Mouse (Mus musculus) bone marrow macrophage, adult 2 months (primary cell): ENCODE results near the gene Sema3a. TPM values are rescaled to one million over a fixed set of nuclear protein-coding genes. Genes with fewer than 3 reads are reported as not detected.

Experiments used
- H3K27ac ChIP-seq: 2 replicates; pipeline ENCODE4 v1.5.1; 2012; ENCODE audit warnings: low read depth, low read length; ENCODE audit not compliant: insufficient read depth
- H3K4me1 ChIP-seq: 2 replicates; pipeline ENCODE4 v1.6.1; 2012; ENCODE audit warnings: low read length; ENCODE audit not compliant: control insufficient read depth, insufficient read depth
- H3K4me3 ChIP-seq: 2 replicates; pipeline ENCODE4 v1.5.1; 2012; ENCODE audit warnings: mild to moderate bottlenecking, low read length, moderate library complexity; ENCODE audit not compliant: insufficient read depth
- CTCF ChIP-seq: IDR thresholded peaks from 2 replicates; pipeline ENCODE4 v1.5.1; 2012; ENCODE audit warnings: low read depth, mild to moderate bottlenecking, low read length, moderate library complexity
- POLR2A ChIP-seq: IDR thresholded peaks from 2 replicates; pipeline ENCODE4 v1.6.1; 2012; ENCODE audit warnings: mild to moderate bottlenecking, low read depth, low read length, borderline replicate concordance
- polyA plus RNA-seq: library from polyadenylated mRNA; stranded (reverse); fragments of >200 nt; gene quantifications from 2 replicates; pipeline ENCODE4 v1.2.4, GENCODE M21; 2012; ENCODE audit not compliant: missing spikeins, insufficient read depth, insufficient read length

The Sema3a gene
- polyA plus RNA-seq, 1 experiment = not detected

GRCm38 (mm10) chr5:13525597-13525996, 400.4 kb downstream of the Sema3a start:
- Histone ChIP-seq H3K27ac (no peak overlapping the region), H3K4me1 (no peaks in the 10 kb centered on the region), H3K4me3 (no peak overlapping the region)
- TF ChIP-seq CTCF = no peak

- Histone ChIP-seq H3K27ac (no peak overlapping the region), H3K4me1 (no peaks in the 10 kb centered on the region), H3K4me3 (no peak overlapping the region)
- TF ChIP-seq CTCF = no peak
- TF ChIP-seq POLR2A = no peak
Measured at GRCm38 (mm10) chr5:13527037-13527464, 401.8 kb downstream of the Sema3a start.

GRCm38 (mm10) chr5:13529226-13529625, 404.0 kb downstream of the Sema3a start:
- H3K27ac ChIP-seq = no peak overlapping the region
- no peaks in the 10 kb centered on the region for H3K4me1 ChIP-seq
- TF ChIP-seq POLR2A = no peak
- TF ChIP-seq CTCF = no peak
- no peak overlapping the region for H3K4me3 ChIP-seq

- TF ChIP-seq POLR2A (no peak), CTCF (no peak)
- H3K4me1 ChIP-seq = no peaks in the 10 kb centered on the region
- H3K4me3 ChIP-seq = no peak overlapping the region
- H3K27ac ChIP-seq = no peak overlapping the region
Measured at GRCm38 (mm10) chr5:13547472-13548209, 422.4 kb downstream of the Sema3a start.

GRCm38 (mm10) chr5:13548210-13548554, 423.0 kb downstream of the Sema3a start:
- no peak for TF ChIP-seq CTCF
- Histone ChIP-seq H3K4me1 (no peaks in the 10 kb centered on the region), H3K4me3 (no peak overlapping the region), H3K27ac (no peak overlapping the region)

DNA sequence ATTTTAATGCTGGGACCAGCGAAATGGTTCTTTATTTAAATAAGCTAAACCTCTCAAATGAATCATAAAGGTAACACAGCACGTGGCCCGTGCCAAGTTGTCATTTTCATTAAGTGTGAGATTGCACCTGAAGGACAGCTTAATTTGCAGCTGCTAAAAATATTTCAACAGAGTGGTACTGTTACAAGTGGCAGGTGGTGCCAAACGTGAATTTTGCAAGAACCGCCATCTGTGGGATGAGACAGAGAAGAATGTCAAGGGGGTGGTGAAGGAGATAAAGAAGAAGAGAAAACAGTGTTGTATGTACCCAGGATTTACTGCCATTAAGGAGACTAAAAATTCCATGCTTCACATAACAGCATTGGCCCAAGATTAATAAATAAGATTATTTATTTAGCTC, 423.9 kb downstream of the Sema3a start:
- Histone ChIP-seq H3K4me3 (no peak overlapping the region), H3K27ac (no peak overlapping the region), H3K4me1 (no peaks in the 10 kb centered on the region)
- TF ChIP-seq POLR2A (no peak), CTCF (no peak)

DNA sequence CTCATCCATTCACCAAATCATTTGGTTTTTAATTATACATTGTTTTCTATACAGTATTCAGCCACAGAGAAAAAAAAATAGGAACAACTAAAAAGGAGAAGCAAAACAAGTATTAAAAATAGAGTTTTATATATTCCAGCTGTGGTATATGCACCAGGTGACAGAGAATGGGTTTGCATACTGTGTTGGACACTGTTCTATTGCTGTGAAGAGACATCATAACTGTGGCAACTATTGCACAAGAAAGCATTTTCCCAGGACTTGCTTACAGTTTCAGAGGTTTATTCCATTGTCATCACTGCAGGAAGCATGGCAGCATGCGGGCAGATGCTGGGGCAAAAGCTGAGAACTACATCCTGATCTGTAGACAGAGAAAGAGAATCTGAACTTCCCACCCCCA, 425.7 kb downstream of the Sema3a start:
- no peaks in the 10 kb centered on the region for H3K4me1 ChIP-seq
- no peak overlapping the region for H3K4me3 ChIP-seq
- no peak overlapping the region for H3K27ac ChIP-seq
- no peak for TF ChIP-seq POLR2A

DNA sequence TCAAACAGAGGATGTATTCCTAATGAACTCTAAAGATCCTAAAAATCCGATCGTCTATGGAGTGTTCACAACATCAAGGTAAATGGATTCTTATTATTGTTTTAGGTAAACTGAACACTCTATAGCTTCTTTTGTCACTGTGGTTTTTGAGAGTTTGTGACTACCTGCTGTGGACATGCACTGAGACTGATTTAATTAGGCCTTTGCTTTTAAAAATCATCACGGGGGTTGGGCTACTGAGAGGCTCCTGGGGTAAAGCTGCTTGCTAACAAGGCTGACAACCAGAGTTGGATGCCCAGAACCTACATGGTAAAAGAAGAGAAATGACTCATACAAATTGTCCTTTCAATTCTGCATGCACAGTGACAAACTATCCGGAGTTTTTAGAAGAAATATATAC, 432.0 kb downstream of the Sema3a start:
- Histone ChIP-seq H3K4me1 (no peaks in the 10 kb centered on the region), H3K27ac (no peak overlapping the region), H3K4me3 (no peak overlapping the region)
- TF ChIP-seq CTCF = no peak
- no peak for TF ChIP-seq POLR2A

DNA sequence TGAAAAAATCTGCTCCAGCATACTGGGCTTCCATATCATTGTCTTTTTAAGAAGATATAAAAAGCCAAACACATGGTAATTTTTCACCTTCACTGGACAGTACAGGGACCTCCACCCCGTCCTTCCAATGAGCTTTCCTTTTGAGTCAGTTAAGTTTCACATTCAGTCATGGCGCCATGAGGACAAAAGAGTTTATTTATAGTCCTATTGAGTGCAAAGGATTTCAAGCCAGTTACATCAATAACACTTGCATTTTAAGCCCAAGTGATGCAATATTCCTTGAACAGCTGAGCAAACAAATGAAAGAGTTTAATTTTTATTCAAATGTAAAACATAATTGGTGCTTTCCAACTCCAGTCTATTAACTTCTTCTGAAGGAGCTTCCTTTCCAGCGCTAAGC, 448.7 kb downstream of the Sema3a start:
- TF ChIP-seq CTCF = no peak
- no peak for TF ChIP-seq POLR2A
- H3K4me1 ChIP-seq = no peaks in the 10 kb centered on the region
- H3K4me3 ChIP-seq = no peak overlapping the region
- no peak overlapping the region for H3K27ac ChIP-seq

GRCm38 (mm10) chr5:13579123-13579522, 453.9 kb downstream of the Sema3a start:
- TF ChIP-seq POLR2A = no peak
- no peak for TF ChIP-seq CTCF
- no peaks in the 10 kb centered on the region for H3K4me1 ChIP-seq
- no peak overlapping the region for H3K4me3 ChIP-seq
- H3K27ac ChIP-seq = no peak overlapping the region
